Mouse (Mus musculus) 416B (cell line): ENCODE results near the gene Shc3.
A peak's percentile ranks its signal among the peaks of the same experiment; 100 is the strongest.

Experiments used
- DNase-seq: peaks from one replicate; pipeline ENCODE4 v3.0.0; 2011; ENCODE audit warnings: low read depth

The Shc3 gene

GRCm38 (mm10) chr13:51568911-51569684 lies at the start of gene Shc3:
Gene Shc3 (minus strand): TSS chr13:51569419.
- no peak for DNase-seq

GRCm38 (mm10) chr13:51618602-51619001 lies 49.4 kb upstream of the Shc3 start:
- DNase-seq = no peak

DNA sequence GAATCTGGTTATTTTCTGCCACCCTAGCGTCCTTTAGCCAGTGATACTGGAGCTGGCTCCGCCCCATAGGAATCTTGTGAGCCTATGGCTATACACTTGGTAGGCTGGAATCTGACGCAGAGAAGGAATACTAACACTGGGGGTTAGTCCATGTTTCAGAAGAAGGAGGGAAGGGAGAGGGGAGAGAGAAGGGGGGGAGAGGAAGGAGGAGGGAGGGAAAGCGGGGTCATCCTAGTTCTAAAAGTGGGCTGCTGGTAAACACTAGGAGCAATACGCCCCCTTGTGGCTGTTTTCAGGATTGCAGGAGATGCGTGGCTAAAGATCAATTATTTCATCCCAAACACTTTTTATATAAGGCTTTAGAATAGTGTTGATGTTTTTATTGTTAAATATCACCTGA lies 48.6 kb upstream of the Shc3 start:
- peak; percentile 50 for DNase-seq

DNA sequence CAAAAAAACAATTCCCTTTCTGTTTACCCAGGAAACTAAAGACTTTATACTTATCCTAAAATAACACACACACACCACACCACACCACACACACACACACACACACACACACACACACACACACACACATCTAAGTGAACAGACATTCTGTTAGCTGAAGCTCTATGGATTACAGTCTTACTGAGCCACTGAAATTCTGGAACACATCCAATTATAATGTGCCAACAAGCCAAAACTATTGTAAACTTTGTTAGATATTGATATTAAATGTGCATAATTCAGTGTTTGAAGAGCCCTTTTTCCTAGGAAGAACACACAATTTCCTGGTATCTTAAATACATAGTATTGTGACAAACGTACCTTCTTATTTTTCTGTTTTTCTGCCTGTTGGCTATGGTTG lies 48.1 kb upstream of the Shc3 start:
- no peak for DNase-seq

DNA sequence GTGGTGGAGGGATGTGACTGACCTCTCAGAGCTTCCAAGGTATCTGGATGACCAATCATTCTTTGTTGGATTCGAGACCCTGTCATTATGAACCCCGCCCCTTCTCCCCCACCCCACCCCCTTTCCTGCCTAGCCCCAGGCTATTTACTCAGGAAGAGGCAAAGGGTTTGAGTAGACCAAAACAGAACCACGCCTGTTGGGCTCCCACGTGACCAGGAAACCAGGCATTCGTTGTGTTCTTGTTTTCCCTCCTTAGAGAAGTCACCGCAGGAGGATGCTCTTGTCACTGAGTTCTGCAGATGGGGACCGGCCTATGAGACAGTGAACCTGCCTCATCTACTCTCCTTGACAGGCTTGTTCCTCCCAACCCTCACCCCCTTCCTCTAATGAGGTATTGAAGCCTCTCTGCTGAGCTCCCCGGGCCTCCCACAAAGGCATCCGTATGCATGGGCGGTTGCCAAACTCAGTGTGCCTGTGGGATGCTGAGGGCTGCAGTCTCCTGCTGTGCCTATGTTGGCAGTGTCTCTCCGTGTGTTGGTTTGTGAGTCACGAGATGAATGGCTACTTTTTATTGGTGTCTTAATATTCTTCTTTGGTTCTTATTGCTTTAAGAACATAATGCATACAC lies 47.3 kb upstream of the Shc3 start:
- DNase-seq = no peak

GRCm38 (mm10) chr13:51615815-51616214 lies 46.6 kb upstream of the Shc3 start:
- peak; percentile 17 for DNase-seq

- DNase-seq = no peak
Measured at GRCm38 (mm10) chr13:51611500-51611899, 42.3 kb upstream of the Shc3 start.

DNA sequence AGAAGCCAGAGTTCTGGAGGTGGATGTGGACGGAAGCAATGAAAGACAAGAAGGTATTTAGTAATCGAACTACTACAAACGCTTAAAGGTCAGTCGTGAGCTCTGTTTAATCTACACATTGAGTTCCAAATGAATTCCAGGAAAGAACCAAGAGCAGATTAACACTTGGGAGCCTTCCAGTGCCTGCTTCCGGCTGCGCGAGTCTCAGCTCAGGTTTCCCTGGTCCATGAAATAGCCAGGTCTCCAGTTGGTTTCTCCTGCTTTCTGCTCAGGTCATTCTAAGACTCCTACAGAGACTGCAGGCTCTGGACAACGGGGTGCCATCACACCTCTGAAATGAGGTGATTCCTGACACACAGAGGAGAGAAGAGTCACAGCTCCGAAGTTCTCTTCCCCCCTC lies 41.8 kb upstream of the Shc3 start:
- no peak for DNase-seq

GRCm38 (mm10) chr13:51609231-51609630 lies 40.0 kb upstream of the Shc3 start:
- peak; percentile 26 for DNase-seq

GRCm38 (mm10) chr13:51603894-51604244 lies 34.6 kb upstream of the Shc3 start:
- no peak for DNase-seq

- no peak for DNase-seq
Measured at GRCm38 (mm10) chr13:51603221-51603893, 34.1 kb upstream of the Shc3 start.

DNA sequence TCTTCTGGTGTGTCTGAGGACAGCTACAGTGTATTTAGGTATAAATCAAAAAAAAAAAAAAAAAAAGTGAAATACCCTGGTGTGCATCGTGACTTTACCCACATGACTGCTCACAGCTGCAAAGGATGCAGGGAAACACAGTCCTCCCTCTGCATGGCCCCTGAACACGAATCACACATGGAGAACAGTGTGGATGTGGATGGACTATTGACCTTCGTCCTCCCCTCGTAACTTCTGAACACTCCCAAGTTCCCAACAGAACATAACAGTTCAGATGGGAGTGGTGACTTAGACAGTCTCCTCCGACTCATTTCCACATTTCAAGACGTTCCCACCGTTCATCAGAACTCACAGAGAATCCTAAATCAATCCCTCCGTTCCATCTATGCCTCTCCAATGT lies 33.5 kb upstream of the Shc3 start:
- DNase-seq = no peak

GRCm38 (mm10) chr13:51600169-51600568 lies 30.9 kb upstream of the Shc3 start:
- peak; percentile 10 for DNase-seq

DNA sequence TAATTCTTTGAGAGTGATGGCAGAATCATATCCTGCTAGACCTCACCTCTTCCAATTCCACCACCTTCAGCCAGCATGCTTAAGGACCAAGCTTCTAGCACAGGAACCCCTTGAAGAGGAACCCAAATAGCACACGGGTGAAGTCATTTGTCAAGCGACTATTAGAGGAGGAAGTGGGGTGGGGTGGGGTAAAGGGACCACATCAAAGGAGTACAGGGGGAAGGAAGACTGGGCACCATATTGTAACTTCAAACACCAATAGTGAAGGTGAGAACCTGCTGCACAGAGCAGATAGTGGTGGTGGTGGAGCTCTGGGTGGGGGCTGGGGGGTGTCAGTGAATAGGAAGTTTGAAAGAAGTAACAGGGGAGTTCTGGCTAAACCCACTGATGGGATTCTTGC lies 28.8 kb upstream of the Shc3 start:
- no peak for DNase-seq

DNA sequence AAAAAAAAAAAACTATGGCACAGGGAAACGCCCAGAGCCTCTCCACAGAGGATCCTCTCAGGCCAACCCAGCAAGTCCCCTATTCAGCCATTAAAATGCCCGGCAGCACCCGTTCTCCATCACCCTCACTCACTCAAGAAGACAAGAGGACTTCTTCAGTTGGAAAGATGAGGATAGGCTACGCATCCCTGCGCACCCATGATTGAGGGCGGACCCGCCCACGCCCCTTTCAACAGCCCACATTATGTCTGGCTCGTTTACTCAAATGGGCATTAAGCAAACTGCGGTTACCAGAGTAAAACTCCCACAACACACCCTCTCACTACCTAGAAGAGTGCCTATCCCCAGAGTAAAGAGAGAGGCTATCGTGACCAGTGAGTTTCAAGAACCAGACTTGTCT lies 26.2 kb upstream of the Shc3 start:
- DNase-seq = no peak

DNA sequence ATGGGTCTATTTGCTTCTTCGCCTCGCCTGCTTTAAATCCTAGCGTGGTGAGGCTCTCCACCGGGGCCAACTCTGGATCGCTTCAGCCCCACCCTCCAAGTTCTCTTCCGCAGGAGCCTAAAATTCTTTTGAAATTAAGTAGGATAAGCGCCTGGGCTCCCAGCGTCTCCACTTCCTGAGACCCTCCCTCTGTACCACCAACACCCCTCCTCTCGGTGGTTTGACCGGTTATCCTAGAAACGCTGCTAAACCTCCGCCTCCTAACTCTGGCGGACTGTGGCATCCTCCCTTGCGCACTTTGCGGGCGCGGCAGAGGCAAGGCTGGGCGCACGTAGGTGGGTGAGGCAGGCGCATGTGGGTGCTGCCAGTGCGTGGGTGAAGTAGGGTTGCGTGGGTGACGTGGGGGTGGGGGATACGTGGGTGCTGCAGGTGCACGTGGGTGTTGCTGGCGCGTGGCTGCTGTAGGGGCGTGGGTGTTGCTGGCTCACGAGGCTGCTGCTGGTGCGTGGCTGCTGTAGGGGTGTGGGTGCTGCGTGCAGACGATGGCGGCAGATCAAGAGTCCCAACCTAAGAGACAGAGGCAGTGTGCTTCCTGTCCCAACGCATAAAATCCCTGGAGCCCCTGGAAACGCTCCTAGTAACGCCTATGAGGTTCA lies 25.6 kb upstream of the Shc3 start:
- DNase-seq = no peak

GRCm38 (mm10) chr13:51588005-51588404 lies 18.8 kb upstream of the Shc3 start:
- no peak for DNase-seq

DNA sequence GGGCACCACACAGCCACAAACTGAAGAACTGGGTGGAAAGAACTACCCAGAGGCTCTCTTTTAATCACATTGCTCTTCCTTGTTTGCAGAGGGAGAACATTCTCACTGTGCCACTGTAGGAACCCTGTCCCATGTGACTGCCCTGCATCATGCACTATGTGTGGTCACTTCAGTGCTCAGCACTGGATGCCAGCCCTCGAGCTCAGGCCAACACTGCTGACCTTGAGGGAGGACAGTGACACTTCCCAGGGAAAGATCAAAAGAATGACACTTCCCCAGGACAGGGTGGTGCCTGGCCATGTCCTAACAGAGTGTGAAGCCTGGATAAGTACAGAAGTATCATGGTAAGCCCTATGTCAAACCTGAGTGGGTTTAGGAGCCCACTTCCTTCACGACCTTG lies 13.0 kb upstream of the Shc3 start:
- no peak for DNase-seq

DNA sequence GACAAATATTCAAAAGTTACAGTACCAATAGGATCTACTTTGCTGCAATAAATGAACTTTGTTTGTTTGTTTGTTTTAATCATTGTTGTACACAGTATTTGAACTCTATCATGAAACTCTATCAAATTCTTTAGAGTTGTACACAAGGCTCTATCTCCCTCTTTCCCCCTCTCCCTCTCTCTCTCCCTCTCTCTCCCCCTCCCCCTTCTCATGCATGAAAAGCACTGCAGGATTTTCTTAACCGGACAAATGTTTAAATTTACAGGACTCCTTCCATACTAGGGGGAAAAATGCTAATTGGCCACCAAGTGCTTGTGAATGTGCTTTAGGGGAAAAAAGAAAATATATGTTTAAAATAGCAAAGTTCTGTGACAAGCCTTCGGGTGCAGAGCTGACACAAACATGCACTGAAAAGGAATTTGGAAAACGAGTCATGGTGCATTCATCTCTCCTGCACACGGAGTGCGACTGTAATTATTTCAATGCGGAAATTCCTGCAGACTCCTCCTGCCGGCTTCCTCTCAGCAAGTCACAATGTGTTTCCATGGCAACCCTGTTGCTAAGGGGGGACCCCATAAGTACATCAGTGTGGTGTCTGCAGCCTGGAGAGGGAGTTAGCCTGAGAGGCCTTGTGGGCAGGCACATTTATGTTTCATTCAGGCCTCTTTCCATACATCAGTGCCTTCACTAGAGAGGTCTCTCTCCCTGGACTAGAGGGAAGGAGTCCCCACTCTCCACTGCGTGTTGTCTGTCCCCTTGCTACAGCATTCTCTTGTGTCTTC lies 11.2 kb upstream of the Shc3 start:
- DNase-seq = no peak

GRCm38 (mm10) chr13:51573849-51574248 lies 4.6 kb upstream of the Shc3 start:
- peak; percentile 11 for DNase-seq

- no peak for DNase-seq
Measured at GRCm38 (mm10) chr13:51570111-51570510, 892 bp upstream of the Shc3 start.

DNA sequence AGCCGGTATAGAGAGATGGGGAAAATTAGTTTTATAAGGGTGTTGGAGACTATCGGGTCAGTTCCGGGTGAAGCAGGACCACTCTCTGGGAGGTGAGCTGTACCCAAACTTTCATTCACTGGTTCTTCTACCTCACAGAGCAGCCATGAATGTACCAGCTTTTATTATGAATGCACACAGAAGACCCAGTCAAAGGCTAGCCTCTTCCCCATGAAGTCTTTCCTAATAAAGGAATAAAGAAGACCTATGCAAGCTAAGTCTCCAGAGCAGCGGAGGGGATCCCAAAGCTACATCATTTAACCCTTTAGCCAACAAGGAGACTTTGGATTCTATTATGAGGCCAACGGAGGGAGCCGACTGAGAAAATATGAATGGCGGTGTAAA lies 458 bp upstream of the Shc3 start:
- no peak for DNase-seq
